ENCODE assay signal across 9 mouse cellular contexts in the genomic region with DNA sequence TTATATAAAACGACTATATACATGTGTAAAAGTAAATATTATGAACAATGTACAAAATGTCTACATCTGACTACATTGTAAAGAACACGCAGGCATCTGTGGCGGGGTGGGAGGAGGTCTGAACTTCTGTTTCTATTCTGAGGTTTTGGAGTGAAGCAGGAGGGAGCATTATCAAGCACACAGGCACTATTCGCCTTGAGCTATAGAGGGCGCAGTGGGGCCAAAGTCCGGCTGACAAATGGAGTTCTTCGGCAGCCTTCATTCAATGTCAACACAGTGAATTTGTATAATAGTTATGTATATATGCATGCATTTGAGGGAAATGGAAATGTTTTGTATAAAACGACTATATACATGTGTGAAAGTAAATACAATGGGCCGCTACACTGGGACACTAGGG. TPM values are rescaled to one million over a fixed set of nuclear protein-coding genes. Genes with fewer than 3 reads are reported as not detected.
DNase-seq lines count a peak whose midpoint lies in the region; ATAC-seq and TF ChIP-seq lines count a peak whose summit lies in the region.
"Had no signal": no experiment of that assay in that cellular context is flagged by ENCODE, and none has a peak within 500 bp of the region (broad histone marks: within the 10 kb centered on the region; RNA-seq: fewer than 3 reads in every experiment).

No protein-coding gene starts in this region.

- no peak overlapping the region for H3K27ac ChIP-seq in kidney, adult 2 months (ENCODE audit: insufficient read depth, low read depth, low read length)
- H3K27ac ChIP-seq in neural tube, embryonic 15.5 days (replicated peaks), result no peak overlapping the region

- H3K4me1 ChIP-seq in kidney, adult 2 months (ENCODE audit: control insufficient read depth, insufficient read depth, low read length), result no peaks in the 10 kb centered on the region
- H3K4me1 ChIP-seq in lung, adult 2 months (ENCODE audit: control insufficient read depth, insufficient read depth, low read length), result no peaks in the 10 kb centered on the region; the same call in 1 of the 2 replicates
- peaks cover 7% of the 10 kb centered on the region; the same call in 1 of the 2 replicates for H3K4me1 ChIP-seq in neural tube, embryonic 15.5 days

- no peak for TF ChIP-seq POLR2A in kidney, adult 2 months (IDR thresholded peaks at IDR 0.05; ENCODE audit: low read depth, low read length)
- no peak for TF ChIP-seq POLR2A in lung, adult 2 months (IDR thresholded peaks at IDR 0.05; ENCODE audit: borderline replicate concordance, extremely low read depth, low read depth, low read length)

- H3K9ac ChIP-seq in neural tube, embryonic 15.5 days (replicated peaks), result no peak overlapping the region

- no peaks in the 10 kb centered on the region for H3K27me3 ChIP-seq in kidney, adult 2 months (replicated peaks; ENCODE audit: control insufficient read depth, insufficient read depth, low read length)
- no peaks in the 10 kb centered on the region for H3K27me3 ChIP-seq in neural tube, embryonic 15.5 days (replicated peaks)

- no peak overlapping the region for H3K4me3 ChIP-seq in kidney, adult 2 months (ENCODE audit: insufficient read depth, low read depth, low read length)
- no peak overlapping the region for H3K4me3 ChIP-seq in lung, adult 2 months (replicated peaks; ENCODE audit: extremely low read depth, low read depth, low read length)
- H3K4me3 ChIP-seq in neural tube, embryonic 15.5 days (replicated peaks), result peak overlapping the region; percentile 34

- TF ChIP-seq CTCF in kidney, adult 2 months (conservative IDR thresholded peaks at IDR 0.05; ENCODE audit: insufficient read depth, insufficient read length, low read depth, low read length), result peak; percentile 59
- TF ChIP-seq CTCF in lung, adult 2 months (IDR thresholded peaks at IDR 0.05; ENCODE audit: insufficient read depth, low read length), result peak; percentile 73

- WGBS in kidney, adult 2 months, result 8% methylated on average over 9 of the region's 9 CpGs
- WGBS in lung, adult 2 months, result 11% methylated on average over 9 of the region's 9 CpGs
- WGBS in neural tube, embryonic 15.5 days, result 10% methylated on average over 9 of the region's 9 CpGs

- peak; percentile 55 for DNase-seq in NIH3T3 (ENCODE audit: low read depth)
- peak; percentile 83 for DNase-seq in embryo, embryonic 10.5 days (ENCODE audit: low spot score)
- peak; percentile 36 for DNase-seq in heart, adult 8-10 months (ENCODE audit: low spot score)
- DNase-seq in kidney, adult 2 months, result peak; percentile 5
- DNase-seq in lung, adult 2 months, result peak; percentile 33
- no peak for DNase-seq in urinary bladder, adult 2 months (ENCODE audit: low spot score)

- H3K36me3 ChIP-seq in kidney, adult 2 months (ENCODE audit: control insufficient read depth, insufficient read depth, low read length), result no peaks in the 10 kb centered on the region
- no peaks in the 10 kb centered on the region for H3K36me3 ChIP-seq in neural tube, embryonic 15.5 days

- H3K4me2 ChIP-seq in neural tube, embryonic 15.5 days, result peak overlapping the region; percentile 62

- ATAC-seq in CD4-positive, CD25-positive, alpha-beta regulatory T cell, adult 4 months, result peak; percentile 57
- no peak for ATAC-seq in neural tube, embryonic 15.5 days (ENCODE audit: low FRiP score)

- H3K9me3 ChIP-seq in neural tube, embryonic 15.5 days (replicated peaks), result no peaks in the 10 kb centered on the region

RNA-seq across cellular contexts. Expression of gene Stambp, which starts 26.1 kb away (rescaled TPM):
- 10 to 100 TPM; 29.5 to 34.5 TPM for polyA plus RNA-seq in CD4-positive, CD25-positive, alpha-beta regulatory T cell, adult 4 months (2017; shearing (Covaris generic))
- 10 to 100 TPM; 11.4 to 14.9 (median 12.9) TPM for total RNA-seq in heart, adult 8-10 months (2022)
- 13.9 and 15.7 TPM in 2 replicates for polyA plus RNA-seq in kidney, adult 2 months (2012; rRNA removed)
- 10.7 and 14.0 TPM in 2 replicates for polyA plus RNA-seq in lung, adult 2 months (2012; rRNA removed)
- 55.3 and 60.2 TPM in 2 replicates for polyA plus RNA-seq in neural tube, embryonic 15.5 days (2015; fragmentation: Nextera tagmentation; extraction: Ambion mirVana)
- 27.6 and 28.4 TPM in 2 replicates for polyA plus RNA-seq in urinary bladder, adult 2 months (2012; rRNA removed)

RNA-seq across cellular contexts. Expression of gene Clec4f, which starts 57.3 kb away (rescaled TPM):
- not detected for polyA plus RNA-seq in CD4-positive, CD25-positive, alpha-beta regulatory T cell, adult 4 months (2017; shearing (Covaris generic))
- under 1 TPM; 0.25 to 0.57 (median 0.47) TPM for total RNA-seq in heart, adult 8-10 months (2022)
- polyA plus RNA-seq in kidney, adult 2 months (2012; rRNA removed), result not detected in 2 replicates
- polyA plus RNA-seq in lung, adult 2 months (2012; rRNA removed), result not detected in 2 replicates
- polyA plus RNA-seq in neural tube, embryonic 15.5 days (2015; fragmentation: Nextera tagmentation; extraction: Ambion mirVana), result not detected in 2 replicates
- not detected in 2 replicates for polyA plus RNA-seq in urinary bladder, adult 2 months (2012; rRNA removed)
- polyA plus RNA-seq: gonadal fat pad, adult 2 months had no signal
